Mouse (Mus musculus) kidney, postnatal 25 days (tissue): ENCODE measurements around the gene Stoml2.

Source experiments
- DNase-seq, 2 experiments: peaks; one replicate each; pipeline ENCODE4 v3.0.0; 2021; ENCODE audit warnings: mixed read lengths in 2 of 2

Gene Stoml2

GRCm38 (mm10) chr4:43037860-43038566 lies 6.5 kb upstream of the Stoml2 start:
- no peak for DNase-seq

- DNase-seq, result no peak
Measured at GRCm38 (mm10) chr4:43036356-43036755, 4.8 kb upstream of the Stoml2 start.

- DNase-seq, result no peak
Measured at GRCm38 (mm10) chr4:43035851-43036250, 4.3 kb upstream of the Stoml2 start.

DNA sequence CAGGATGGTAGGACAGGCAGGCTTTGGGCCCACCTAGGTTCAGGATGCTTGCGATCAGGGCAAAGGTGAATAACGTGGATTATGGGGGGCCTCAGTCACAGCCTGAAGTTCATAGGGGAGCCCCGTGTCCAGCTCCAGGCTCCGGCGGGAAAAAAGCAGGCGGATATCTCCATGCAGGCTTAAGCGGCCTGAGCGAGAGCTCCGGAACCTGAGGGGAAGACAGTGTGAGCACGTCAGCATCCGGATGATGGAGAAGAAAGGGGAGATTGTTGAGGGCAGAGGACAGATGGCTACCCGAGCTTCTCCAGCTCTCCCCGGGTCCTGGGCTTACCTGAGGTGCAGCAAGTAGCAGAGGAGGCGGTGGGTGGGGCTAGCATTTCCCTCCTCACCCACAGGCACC lies 2.0 kb upstream of the Stoml2 start:
- DNase-seq, result no peak

DNA sequence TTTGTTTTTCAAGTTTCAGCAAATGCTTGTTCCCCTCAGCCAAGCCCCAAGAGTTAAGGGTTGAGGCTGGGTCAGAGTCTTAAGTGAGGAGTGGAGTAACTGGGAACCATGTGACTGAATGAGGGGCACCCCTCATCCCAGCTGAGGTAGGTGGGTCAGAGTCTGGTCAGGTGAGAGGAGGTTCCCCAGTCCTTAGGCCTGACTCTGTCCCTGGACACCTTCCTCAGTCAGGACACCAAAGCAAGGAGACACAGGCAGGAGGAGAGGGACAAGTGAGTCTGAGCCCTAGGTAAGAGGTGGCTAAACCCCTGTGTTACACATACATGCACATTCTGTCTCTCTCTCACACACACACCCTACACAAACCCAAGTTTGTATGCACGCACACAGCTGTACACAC lies 991 bp upstream of the Stoml2 start:
- no peak for DNase-seq

DNA sequence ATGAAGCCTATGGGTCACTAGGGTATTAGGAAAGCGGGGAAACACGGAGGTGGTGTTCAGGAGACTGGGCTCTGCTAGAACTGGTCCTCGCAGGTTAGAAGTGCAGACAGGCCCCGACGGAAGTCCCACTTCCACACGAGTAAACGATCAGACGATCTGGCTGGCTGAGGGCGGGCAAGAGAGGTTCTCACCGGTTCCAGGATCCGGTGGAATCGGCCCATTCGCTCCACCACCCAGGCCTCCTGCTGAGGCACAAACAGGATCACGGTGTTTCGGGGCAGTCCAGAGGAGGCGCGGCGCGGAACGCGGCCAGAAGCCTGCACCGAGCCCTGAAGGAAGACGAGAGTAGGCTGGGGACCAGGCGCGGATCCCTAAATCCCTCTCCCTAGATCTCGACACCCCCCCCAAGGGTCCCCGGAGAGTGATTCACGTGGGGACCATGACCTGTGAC lies 705 bp downstream of the Stoml2 start:
- peak; percentile 52 to 82 for DNase-seq

GRCm38 (mm10) chr4:43030352-43030751 lies 1.2 kb downstream of the Stoml2 start:
- no peak for DNase-seq

DNA sequence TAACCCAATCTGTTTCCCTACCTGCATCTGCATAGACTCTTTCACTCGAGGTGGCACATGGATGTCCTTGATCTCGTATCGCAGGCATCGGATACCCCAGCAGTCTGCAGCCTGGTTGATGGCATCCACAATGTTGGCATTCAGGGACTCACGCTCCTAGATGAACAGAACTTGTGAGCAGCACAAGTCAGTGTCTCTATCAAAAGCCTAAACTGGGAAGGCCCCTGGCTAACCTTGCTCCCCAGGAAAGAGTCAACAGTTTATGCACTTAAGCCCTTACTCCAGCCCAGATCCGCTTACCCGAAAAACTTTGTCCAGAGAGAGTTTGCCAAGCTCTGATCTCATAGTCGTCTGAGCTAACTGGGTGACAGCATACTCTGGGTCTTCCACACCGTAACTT lies 1.8 kb downstream of the Stoml2 start:
- no peak for DNase-seq

GRCm38 (mm10) chr4:43029121-43029520 lies 2.4 kb downstream of the Stoml2 start:
- no peak for DNase-seq

DNA sequence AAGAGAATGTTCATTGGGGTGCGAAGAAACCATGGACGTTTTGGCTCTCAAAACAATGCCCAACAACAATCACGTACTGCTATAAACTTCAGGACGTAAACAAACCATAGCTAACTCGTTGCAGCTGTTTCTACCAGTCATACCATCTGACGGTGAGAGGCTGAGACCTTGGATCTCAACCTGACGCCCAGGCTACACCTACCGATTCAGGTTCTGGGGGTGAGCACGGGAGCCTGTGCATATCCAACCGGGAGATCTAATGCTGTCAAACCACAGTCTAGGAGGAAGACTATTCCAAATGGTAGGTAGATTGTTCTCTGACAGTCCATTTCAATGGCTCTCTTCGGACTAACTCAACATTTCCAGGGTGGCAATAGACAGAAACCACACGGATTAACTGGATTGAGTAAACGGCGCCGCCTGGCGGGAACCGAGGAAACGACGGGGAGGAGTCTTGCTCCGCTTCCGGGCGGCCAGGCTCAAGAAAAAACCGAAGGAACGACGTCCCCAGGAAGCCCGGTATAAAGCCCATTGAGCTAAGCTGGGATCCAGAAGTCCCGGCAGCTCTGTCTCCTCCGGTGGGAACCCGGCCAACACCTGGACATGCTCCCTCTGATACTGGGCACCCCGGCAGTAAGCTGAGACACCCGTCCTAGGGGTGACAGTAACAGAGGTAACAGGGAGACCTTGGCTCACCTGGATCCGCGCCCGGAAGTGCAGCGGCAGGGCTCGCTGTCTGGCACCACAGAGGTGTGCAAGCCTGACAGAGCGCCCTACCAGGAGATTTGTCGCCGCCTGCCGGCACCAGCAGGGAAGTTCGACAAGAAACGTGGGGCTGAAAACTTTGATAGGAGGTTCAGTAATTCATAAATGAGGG lies 6.2 kb downstream of the Stoml2 start, which contains the start of gene Pigo:
Gene Pigo (minus strand): TSS at position 736 of the 877 bp plus-strand sequence.
- peak; percentile 96 for DNase-seq

- no peak for DNase-seq
Measured at GRCm38 (mm10) chr4:43024673-43025072, 6.8 kb downstream of the Stoml2 start.

- no peak for DNase-seq
Measured at GRCm38 (mm10) chr4:43021341-43021740, 10.2 kb downstream of the Stoml2 start.

- DNase-seq, result no peak
Measured at GRCm38 (mm10) chr4:43020876-43021275, 10.6 kb downstream of the Stoml2 start.

DNA sequence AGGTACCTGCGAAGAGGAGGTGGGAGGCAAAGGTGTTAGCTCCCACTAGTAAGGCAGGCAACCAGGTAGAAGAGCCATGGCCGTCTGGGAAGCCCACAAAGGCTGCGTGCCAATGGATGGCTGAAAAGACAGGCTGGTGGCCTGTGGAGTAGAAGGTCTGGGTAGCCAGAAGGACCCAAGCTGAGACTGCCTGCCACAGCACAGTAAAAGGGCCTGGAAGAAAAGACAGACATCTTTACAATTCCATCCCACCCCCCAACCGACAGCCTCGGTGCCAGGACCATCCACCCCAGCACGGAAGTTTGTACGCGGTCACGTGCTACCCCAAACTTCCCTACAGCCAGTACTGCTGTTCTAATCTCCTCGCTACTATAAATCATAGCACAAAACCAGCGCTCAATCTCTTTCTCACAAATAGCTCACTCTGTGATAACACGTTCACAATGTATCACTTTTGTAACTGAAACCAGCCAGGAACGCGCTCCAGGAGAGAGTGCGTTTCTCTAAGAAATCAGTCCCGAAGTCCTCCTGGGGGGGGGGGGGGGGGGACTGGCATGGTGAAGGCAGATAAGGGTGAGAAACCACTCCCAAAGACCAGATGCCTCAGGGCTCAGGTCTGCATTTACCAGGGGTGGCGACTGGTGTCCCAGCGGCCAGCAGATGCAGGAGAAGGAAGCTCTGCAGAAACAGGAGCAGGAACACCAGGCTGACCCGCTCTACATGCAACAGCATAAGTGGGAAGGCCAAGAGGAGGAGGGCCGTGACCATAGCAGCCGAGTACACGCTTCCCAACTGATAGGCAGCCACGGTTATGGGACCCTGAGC lies 11.7 kb downstream of the Stoml2 start:
- no peak for DNase-seq

DNA sequence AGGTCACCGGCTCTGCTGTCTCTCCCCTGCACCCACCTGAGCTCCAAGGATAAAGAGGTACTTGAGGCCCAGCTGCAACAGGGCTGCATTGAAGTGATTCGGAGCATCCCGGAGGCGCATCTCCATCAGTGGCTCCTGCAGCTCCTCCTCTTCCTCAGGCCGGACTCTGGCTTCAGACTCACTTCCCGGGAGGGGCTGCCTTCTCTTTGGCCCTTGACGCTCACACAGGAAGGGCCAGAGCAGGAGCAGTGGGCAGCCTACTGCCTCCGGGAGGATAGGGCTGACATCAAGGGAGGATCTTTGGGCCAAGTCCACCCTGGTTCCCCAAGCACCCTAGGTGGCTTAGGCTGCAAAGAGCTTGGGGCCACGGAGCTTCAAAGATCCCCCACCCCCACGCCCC lies 12.3 kb downstream of the Stoml2 start:
- no peak for DNase-seq

DNA sequence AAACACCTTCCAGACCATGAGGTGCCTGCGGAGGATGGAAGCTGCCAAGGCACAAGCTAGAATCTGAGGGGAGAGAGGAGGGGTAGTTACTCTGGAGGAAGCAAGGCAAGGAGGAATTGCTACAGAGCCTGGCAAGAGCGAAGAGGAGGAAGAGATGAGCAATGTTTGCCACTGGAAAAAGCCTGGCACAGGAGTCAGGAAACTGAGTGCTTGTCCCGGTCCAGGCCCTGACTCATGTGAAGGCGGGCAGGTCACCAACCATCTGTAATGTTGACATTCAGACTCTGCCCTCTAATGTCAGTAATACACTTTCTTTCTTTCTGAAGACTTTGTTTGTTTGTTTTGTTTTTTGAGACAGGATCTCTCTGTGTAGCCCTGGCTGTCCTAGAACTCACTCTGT lies 13.4 kb downstream of the Stoml2 start:
- DNase-seq, result no peak

- no peak for DNase-seq
Measured at GRCm38 (mm10) chr4:43012091-43012490, 19.4 kb downstream of the Stoml2 start.

- peak; percentile 89 to 94 for DNase-seq
Measured at GRCm38 (mm10) chr4:43010161-43011038, 21.1 kb downstream of the Stoml2 start, which contains the start of gene Fancg. Gene Fancg (minus strand): TSS chr4:43010506.

DNA sequence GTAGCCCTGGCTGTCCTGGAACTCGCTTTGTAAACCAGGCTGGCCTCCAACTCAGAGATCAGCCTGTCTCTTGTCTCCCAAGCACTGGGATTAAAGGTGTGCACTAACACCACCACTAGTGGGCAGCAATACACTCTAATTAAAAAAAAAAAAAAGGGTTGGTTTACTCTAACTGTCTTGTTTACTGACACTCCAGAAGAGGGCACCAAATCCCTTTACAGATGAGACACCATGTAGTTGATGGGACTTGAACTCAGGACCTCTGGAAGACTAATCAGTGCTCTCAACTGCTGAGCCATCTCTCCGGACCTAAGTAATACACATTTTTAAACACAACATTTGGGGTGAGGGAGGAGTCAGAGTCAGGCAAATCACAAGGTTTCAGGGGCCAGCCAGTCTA lies 25.7 kb downstream of the Stoml2 start:
- peak; percentile 60 to 69 for DNase-seq

DNA sequence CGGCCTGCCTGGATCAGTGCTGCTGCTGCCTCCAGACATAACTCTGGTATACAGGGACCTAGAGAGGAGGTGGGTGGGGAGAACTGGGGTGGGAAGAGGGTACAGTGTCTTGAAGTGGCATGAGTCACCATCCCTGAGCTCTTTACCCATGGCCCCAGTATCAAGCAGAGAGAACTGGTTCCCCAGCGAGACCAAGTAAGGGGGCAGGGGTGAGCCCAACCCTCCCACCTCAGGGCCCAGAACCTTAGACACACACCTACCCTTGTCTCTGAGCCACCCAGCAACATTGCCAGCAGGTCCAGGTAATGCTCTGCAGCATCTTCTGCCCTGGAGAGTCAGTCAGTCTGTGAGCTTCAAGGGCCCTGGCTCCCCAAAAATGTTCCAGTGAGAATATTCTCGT lies 26.6 kb downstream of the Stoml2 start:
- no peak for DNase-seq

DNA sequence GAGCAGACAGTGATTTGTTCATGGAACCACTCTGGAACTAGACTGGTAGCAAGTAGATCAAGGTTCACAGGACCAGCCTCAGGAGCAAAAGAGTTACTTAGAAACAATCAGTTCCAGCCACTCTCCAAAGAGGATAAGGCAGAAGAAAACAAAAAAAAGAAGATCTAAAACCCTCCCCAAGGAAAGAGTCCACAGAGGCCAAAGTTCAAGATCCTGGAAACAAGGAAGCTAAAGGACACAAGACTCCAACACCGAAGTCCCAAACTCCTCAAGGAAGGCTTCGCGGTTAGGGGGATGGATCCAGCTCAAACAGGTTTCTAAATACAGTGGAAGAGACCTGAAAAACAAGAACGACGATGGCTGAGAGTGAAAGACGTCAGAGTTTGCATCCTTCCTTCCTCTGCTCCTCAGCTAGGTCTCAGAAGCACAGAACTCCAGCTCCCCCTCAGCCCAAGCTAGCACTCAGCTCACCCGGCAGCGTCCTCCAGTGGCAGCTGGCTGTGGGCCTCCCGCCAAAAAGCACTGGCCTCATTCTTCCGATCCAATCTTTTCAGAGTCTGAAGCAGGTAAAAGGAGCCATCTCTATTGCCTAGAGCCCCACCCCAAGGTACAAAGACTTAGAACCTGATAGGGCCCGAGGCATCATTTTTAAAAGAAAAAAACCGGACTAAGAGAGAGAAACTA lies 28.6 kb downstream of the Stoml2 start:
- DNase-seq, result peak; percentile 15 to 57
